Mouse (Mus musculus) kidney, postnatal 0 days (tissue): ENCODE measurements around the gene Jdp2. TPM values are rescaled to one million over a fixed set of nuclear protein-coding genes. Genes with fewer than 3 reads are reported as not detected.

Source experiments
- ATAC-seq: fragments of 200-750 bp; cut with Nextera tagmentation; replicated peaks from 2 replicates; pipeline ENCODE4 v1.8.0; 2017; ENCODE audit warnings: low read depth, moderate number of reproducible peaks, moderate TSS enrichment, moderate library complexity; ENCODE audit not compliant: low FRiP score
- DNase-seq: peaks from one replicate; pipeline ENCODE4 v3.0.0-alpha.2; 2016; ENCODE audit warnings: low spot score
- H3K27ac ChIP-seq: fragments of 300-500 bp; sonication (generic); 2 replicates; pipeline ENCODE4 v1.5.1; 2014; ENCODE audit warnings: mild to moderate bottlenecking
- H3K27me3 ChIP-seq: fragments of 300-500 bp; sonication (generic); 2 replicates; pipeline ENCODE4 v1.6.1; 2014; ENCODE audit warnings: low read length, mixed read lengths; ENCODE audit not compliant: insufficient read depth
- H3K36me3 ChIP-seq: fragments of 300-500 bp; sonication (generic); 2 replicates; pipeline ENCODE4 v1.6.1; 2014; ENCODE audit warnings: low read length, mixed read lengths; ENCODE audit not compliant: insufficient read depth
- H3K4me1 ChIP-seq: fragments of 300-500 bp; sonication (generic); replicated peaks from 2 replicates; pipeline ENCODE4 v1.6.1; 2014; ENCODE audit warnings: antibody characterized with exemption, low read length, mixed read lengths; ENCODE audit not compliant: insufficient read depth
- H3K4me2 ChIP-seq: fragments of 300-500 bp; sonication (generic); 2 replicates; pipeline ENCODE4 v1.6.1; 2014; ENCODE audit warnings: mild to moderate bottlenecking, low read length, moderate library complexity, mixed read lengths
- H3K4me3 ChIP-seq: fragments of 300-500 bp; sonication (generic); replicated peaks from 2 replicates; pipeline ENCODE4 v1.5.1; 2014; ENCODE audit warnings: low read depth, low read length
- H3K9ac ChIP-seq: fragments of 300-500 bp; sonication (generic); 2 replicates; pipeline ENCODE4 v1.6.1; 2014; ENCODE audit warnings: low read depth, low read length
- H3K9me3 ChIP-seq: fragments of 300-500 bp; sonication (generic); replicated peaks from 2 replicates; pipeline ENCODE4 v1.6.1; 2016; ENCODE audit warnings: low read length, inconsistent platforms, mixed read lengths
- CTCF ChIP-seq: IDR thresholded peaks from 2 replicates; pipeline ENCODE4 v1.5.1; 2016; ENCODE audit warnings: antibody characterized with exemption, low read depth, mild to moderate bottlenecking, moderate library complexity
- WGBS: fragments of 180-500 bp; shearing (Covaris S2); extraction: QIAGEN DNeasy Blood & Tissue Kit; methylation state at CpG from one replicate; pipeline ENCODE4 v1.1.7; 2014; 5-methylcytosine and 5-hydroxymethylcytosine counted together
- polyA plus RNA-seq: library from polyadenylated mRNA; unstranded; fragments of >200 nt; fragmentation: Nextera tagmentation; extraction: Ambion mirVana; gene quantifications from 2 replicates; pipeline ENCODE4 v1.2.1, GENCODE M21; 2015

Gene Jdp2
- polyA plus RNA-seq, 1 experiment from 2014 or later = 0.70 TPM

DNA sequence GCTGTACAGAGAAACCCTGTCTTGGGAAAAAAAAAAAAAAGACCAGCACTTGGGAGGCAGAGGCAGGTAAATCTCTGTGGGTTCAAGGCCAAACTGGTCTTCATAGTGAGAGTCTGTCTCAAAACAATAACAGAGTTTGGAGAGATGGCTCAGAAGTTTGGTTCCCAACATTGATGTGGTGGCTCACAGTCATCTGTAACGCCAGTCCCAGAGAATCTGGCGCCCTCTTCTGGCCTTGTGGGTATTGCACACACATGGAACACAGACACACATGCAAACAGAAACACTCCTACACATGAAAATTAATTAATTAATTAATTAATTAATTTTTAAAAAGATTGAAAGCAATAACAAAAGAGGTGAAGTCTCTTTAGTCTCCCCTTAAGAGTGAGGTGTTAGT lies 83.5 kb downstream of the Jdp2 start:
- H3K27ac ChIP-seq = no peak overlapping the region
- no peak overlapping the region for H3K4me2 ChIP-seq
- H3K9me3 ChIP-seq = no peaks in the 10 kb centered on the region
- no peak overlapping the region for H3K4me3 ChIP-seq
- ATAC-seq (no peak), DNase-seq (no peak)
- no peak overlapping the region for H3K9ac ChIP-seq
- H3K27me3 ChIP-seq = no peaks in the 10 kb centered on the region
- TF ChIP-seq CTCF = no peak
- H3K4me1 ChIP-seq = 0 out of 2 replicates have a peak, but pooled peaks cover 5% of the 10 kb centered on the region
- H3K36me3 ChIP-seq = no peaks in the 10 kb centered on the region
- WGBS = 51% methylated on average over 2 of the region's 2 CpGs

- no peaks in the 10 kb centered on the region for H3K36me3 ChIP-seq
- H3K4me2 ChIP-seq = no peak overlapping the region
- H3K27ac ChIP-seq = no peak overlapping the region
- ATAC-seq (no peak), DNase-seq (no peak)
- 79% methylated on average over 16 of the region's 16 CpGs for WGBS
- no peak for TF ChIP-seq CTCF
- no peaks in the 10 kb centered on the region for H3K27me3 ChIP-seq
- 0 out of 2 replicates have a peak, but pooled peaks cover 6% of the 10 kb centered on the region for H3K4me1 ChIP-seq
- H3K9me3 ChIP-seq = no peaks in the 10 kb centered on the region
- H3K4me3 ChIP-seq = no peak overlapping the region
- no peak overlapping the region for H3K9ac ChIP-seq
Measured at GRCm38 (mm10) chr12:85684411-85685275, 85.8 kb downstream of the Jdp2 start.

GRCm38 (mm10) chr12:85686466-85687216 lies 87.8 kb downstream of the Jdp2 start, which contains the start of gene Batf:
Batf (plus strand) TSS chr12:85686669.
- Histone ChIP-seq H3K27me3 (no peaks in the 10 kb centered on the region), H3K4me2 (peak within 1 kb of the TSS; percentile 43), H3K36me3 (no peaks in the 10 kb centered on the region), H3K4me1 (0 out of 2 replicates have a peak, but pooled peaks cover 6% of the 10 kb centered on the region), H3K9ac (peak within 1 kb of the TSS; percentile 15; the same call in 1 of the 2 replicates), H3K27ac (no peak within 1 kb of the TSS), H3K9me3 (no peaks in the 10 kb centered on the region), H3K4me3 (peak within 1 kb of the TSS; percentile 14)
- DNase-seq (peak; percentile 39), ATAC-seq (no peak)
- WGBS = 34% methylated on average over 22 of the region's 22 CpGs
- TF ChIP-seq CTCF = no peak

DNA sequence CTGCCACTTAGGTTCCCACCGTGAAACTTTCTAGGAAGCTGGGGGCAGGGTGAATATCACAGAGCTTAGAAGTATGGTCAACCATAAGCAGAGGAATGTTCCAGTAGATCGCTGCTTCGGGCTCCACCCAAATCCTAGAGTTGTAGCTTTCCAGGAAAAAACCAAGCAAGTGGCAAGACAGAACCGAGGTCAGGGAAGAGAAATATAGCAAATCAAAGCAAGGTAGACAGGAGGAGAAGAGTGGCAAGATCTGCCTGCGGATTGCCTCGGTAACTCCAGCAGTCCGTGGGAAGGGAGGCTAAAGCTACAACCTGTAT lies 88.3 kb downstream of the Jdp2 start:
- H3K27ac ChIP-seq = no peak overlapping the region
- no peak overlapping the region for H3K9ac ChIP-seq
- no peaks in the 10 kb centered on the region for H3K27me3 ChIP-seq
- H3K4me1 ChIP-seq = 0 out of 2 replicates have a peak, but pooled peaks cover 6% of the 10 kb centered on the region
- no peaks in the 10 kb centered on the region for H3K36me3 ChIP-seq
- TF ChIP-seq CTCF = no peak
- H3K4me2 ChIP-seq = peak overlapping the region; percentile 43
- DNase-seq = peak; percentile 11
- no peaks in the 10 kb centered on the region for H3K9me3 ChIP-seq
- no peak for ATAC-seq
- peak overlapping the region; percentile 14; the same call in 1 of the 2 replicates for H3K4me3 ChIP-seq
- WGBS = 66% methylated on average over 7 of the region's 7 CpGs

DNA sequence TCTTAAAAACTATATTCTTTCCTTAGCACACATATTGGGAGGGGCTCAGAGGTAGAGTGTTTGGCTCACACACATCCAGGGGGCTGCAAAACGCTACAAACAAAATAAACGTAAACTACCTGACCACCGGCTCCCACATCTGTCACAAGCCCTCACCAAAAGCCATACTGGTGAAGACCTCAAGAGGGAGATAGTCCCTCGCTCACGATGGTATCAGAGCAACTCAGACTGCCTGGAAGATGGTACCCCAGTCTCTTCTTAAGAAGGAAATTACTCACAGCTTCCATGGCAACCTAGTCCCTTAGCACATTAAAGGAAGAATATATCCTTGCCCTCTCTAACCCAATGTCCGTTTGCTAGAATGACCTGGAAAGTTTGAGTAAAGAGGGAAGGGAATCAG lies 89.0 kb downstream of the Jdp2 start:
- no peaks in the 10 kb centered on the region for H3K9me3 ChIP-seq
- no peak overlapping the region for H3K9ac ChIP-seq
- ATAC-seq (no peak), DNase-seq (no peak)
- WGBS = 62% methylated on average over 6 of the region's 6 CpGs
- no peaks in the 10 kb centered on the region for H3K36me3 ChIP-seq
- H3K4me2 ChIP-seq = no peak overlapping the region
- 0 out of 2 replicates have a peak, but pooled peaks cover 6% of the 10 kb centered on the region for H3K4me1 ChIP-seq
- TF ChIP-seq CTCF = peak; percentile 30; the same call in 1 of the 2 replicates
- no peak overlapping the region for H3K27ac ChIP-seq
- H3K27me3 ChIP-seq = no peaks in the 10 kb centered on the region
- H3K4me3 ChIP-seq = no peak overlapping the region

Other genes starting within 250 kb of the Jdp2 start
- 357 and 372 TPM in 2 replicates for gene Tmed10, start 224.2 kb upstream of the Jdp2 start, polyA plus RNA-seq
- gene Fos, start 125.1 kb upstream of the Jdp2 start, polyA plus RNA-seq = 3.5 and 3.9 TPM in 2 replicates
- 4.0 and 4.3 TPM in 2 replicates for gene Batf, start 87.6 kb downstream of the Jdp2 start, polyA plus RNA-seq
- 7.0 and 7.5 TPM in 2 replicates for gene Flvcr2, start 147.5 kb downstream of the Jdp2 start, polyA plus RNA-seq
- gene Erg28, start 225.5 kb downstream of the Jdp2 start, polyA plus RNA-seq = 111 and 122 TPM in 2 replicates
- 6.8 and 7.2 TPM in 2 replicates for gene Ttll5, start 225.6 kb downstream of the Jdp2 start, polyA plus RNA-seq